Mouse (Mus musculus) urinary bladder, postnatal 4 days (tissue): Measurements from ENCODE around the gene Fxr2.

Source experiments
- DNase-seq, 2 experiments: peaks; one replicate each; pipeline ENCODE4 v3.0.0; 2021 to 2022; ENCODE audit warnings: low spot score in 2 of 2

Gene Fxr2

GRCm38 (mm10) chr11:69632284-69633089 lies at the start of gene Fxr2:
Gene Fxr2 (plus strand): TSS chr11:69632990.
- peak; percentile 100 for DNase-seq

DNA sequence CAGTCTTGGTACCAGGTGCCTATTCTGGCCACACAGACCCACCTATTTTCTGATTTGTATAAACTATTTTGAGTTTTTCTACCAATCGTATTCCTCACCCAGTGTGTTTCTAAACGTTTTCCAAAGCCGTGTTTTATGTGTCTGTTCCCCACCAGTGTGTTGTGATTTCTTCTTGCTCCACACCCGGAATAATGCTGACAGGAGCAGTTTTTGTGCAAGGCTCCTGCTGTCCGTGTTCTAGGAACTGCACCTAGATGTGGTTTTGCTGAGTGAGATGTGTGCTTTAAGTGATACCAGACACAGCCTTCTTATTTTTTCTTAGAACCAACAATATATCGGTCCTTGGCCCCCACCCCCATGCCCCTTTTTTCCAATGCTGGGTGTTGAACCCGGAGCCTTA lies 48.8 kb upstream of the Fxr2 start:
- DNase-seq = no peak

DNA sequence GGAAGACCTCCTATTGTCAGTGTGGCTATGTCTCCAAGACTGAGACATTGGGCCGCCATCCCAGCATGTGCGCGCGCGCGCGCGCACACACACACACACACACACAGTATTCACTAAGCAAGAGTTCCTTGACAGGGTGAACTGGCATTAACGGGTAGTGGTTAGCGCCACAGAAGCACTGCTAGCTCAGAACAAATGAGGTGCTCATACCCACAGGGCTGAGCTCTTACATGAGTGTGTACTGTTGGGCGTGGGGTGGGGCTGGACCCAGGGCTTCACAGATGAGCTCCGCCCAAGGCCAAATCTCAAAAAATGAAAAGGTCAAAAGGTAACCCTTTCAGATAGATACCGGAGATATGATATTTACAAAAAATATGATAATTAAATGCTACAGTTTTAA lies 47.9 kb upstream of the Fxr2 start:
- no peak for DNase-seq

GRCm38 (mm10) chr11:69585718-69586325 lies 47.0 kb upstream of the Fxr2 start:
- DNase-seq = no peak

DNA sequence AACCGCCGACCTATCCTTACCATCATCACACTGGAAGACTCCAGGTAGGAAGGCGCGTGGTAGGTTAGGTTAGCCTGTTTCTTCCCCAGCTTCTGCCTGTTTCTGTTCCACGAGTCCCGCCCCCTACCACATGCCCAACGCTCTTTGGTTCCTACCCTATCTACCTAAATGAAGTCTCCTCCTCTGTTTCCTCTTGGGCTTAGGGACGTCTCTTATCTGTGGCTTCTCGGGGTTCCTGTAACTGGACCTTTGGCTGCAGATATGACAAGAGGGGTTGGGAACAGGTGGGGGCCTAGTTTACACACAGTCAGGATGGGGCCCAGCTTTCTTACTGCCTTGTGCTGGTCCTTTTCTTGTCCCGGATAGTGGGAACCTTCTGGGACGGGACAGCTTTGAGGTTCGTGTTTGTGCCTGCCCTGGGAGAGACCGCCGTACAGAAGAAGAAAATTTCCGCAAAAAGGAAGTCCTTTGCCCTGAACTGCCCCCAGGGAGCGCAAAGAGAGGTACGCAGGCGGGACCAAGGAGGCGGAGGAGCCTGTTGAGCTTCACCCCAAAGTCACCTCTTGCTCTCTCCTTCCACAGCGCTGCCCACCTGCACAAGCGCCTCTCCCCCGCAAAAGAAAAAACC lies 43.5 kb upstream of the Fxr2 start:
- no peak for DNase-seq

- DNase-seq = no peak
Measured at GRCm38 (mm10) chr11:69590622-69591021, 42.2 kb upstream of the Fxr2 start.

DNA sequence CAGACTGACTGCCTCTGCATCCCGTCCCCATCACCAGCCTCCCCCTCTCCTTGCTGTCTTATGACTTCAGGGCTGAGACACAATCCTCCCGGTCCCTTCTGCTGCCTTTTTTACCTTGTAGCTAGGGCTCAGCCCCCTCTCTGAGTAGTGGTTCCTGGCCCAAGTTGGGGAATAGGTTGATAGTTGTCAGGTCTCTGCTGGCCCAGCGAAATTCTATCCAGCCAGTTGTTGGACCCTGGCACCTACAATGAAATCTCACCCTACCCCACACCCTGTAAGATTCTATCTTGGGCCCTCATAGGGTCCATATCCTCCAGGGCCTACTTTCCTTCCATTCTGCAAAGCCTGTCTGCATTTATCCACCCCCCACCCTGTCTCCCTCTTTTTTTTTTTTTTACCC lies 41.4 kb upstream of the Fxr2 start:
- DNase-seq = no peak

DNA sequence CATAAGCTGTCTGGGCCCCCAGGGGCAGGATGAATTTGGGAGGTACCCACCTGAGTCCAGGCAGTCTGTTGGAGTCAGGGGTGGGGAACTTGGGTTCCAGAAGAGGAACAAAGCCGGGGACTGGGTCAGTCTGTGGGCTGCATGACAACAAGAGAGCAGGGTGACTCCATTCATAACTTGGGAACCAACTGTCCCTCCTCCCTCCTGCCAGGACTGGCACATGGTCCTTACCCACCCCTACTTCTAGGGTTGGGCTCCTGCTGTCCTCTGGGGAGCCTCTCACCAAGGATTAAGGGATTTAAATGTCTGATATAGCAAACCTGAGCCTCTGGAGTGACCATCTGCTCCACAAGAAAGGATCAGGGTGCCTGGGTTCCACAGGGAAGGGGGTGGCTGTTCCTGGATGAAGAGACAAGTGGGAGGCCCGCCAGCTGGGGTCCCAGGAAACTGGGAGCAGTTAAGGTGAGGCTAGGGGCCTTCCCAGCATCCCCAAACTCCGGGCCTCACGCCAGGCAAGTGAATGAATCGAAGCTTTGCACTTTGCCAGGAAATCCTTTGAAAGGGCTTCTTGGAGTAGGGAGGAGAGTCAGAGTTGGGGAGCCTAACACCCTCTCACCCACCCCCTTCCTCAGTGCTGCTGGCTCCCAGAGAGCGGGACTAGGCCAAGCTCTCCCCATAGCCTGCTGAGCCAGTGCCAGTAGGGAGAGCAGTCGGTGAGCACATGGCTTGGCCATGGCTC lies 40.7 kb upstream of the Fxr2 start:
- DNase-seq = no peak

- DNase-seq = no peak
Measured at GRCm38 (mm10) chr11:69592799-69593198, 40.0 kb upstream of the Fxr2 start.

GRCm38 (mm10) chr11:69594853-69595252 lies 37.9 kb upstream of the Fxr2 start:
- DNase-seq = no peak

DNA sequence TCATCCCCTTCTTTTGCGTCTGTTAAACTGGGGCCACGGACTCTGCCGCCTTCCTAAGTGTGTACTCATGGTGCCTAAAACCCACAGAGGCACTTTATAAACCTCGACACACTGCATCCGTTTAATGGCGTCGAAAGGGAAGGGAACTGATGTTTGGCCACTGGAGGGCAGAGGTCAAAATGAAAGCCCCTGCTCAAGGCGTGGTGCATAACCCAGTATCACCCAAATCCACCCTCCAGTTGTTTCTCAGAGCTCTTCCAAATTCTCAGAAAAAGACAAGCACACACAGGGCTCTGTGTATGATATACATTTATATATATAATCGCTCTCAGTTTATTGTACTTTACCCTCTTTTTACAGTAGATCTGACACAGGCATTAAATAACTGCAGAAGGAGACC lies 33.4 kb upstream of the Fxr2 start:
- no peak for DNase-seq

- peak; percentile 73 to 74 for DNase-seq
Measured at GRCm38 (mm10) chr11:69600098-69600497, 32.7 kb upstream of the Fxr2 start.

- no peak for DNase-seq
Measured at GRCm38 (mm10) chr11:69601768-69602167, 31.0 kb upstream of the Fxr2 start.

DNA sequence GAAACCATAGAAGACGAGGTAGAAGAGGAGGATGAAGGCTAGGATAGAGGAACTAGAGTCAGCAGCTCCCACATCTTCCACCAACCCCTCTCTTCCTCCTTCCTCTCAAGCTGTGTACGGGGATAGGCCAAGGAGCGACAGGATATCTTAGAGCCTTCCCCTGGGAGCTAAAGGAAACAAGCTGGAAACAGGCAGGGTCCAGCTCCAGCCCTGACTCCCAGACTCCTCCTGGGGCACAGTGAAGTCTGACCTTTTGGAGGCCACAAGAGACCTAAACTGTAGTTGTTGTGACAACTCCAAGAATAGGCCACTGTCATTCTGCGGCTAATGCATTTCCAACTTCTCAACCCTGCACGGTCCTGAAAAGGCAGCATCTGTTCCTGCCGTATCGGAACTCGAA lies 29.3 kb upstream of the Fxr2 start:
- DNase-seq = no peak

DNA sequence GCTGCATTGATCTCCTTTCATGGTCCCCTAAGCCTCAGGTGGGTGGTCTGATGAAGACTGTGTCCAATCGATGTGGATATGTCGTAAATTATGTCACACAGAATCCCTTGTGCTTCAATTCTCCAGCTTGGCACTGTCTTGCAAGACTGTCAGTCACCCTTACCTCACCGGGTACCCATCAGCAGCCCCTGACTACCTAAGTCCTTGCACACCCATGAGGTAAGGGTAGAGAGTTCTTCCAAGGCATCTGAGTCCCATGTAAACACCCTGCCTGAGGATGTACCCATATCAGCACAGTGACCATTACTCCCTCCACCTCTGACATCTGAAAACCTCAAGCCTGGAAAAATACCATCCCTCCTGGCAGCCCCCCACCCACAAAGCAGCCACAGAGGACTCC lies 28.4 kb upstream of the Fxr2 start:
- no peak for DNase-seq

DNA sequence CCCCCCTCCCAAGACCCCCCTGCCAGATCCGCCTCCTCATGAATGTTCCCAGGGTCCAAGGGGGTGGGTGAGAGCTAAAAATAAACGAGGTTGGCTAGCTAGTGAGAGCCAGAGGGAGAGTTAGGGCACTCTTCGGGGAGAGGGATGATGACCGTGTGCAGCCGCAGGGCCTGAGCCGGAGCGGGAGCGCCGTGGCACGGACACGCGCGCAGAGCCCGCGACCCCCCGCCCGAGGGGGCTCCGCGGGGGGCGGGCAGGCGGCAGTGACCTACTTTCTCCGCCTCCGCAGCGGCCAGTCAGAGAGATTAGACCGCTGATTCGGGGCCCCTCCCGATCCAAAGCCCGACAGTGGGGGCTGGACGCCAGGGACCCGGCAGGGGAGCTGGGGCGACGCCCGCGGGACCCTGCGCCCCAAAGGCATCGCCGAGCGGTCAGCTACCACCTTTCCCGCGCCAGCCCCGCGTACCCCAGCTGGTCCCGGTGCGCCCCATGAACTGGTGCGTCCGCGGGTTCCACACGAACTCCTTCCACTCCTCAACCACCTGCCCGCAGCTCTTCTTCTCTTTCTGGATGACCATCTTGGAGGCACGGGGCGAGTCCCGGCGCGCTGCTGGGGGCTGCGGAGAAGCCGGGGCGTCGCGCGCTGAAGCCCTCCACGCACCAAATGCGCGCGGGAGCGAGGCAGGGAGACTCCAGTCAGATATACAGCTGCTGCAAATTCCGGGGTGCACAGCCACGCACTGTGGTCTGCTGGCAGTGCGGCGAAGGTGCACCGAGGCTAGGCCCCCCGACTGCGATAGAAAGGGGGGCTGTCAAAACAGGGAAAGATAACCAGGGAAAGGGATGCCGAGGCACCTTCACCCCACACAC lies 27.8 kb upstream of the Fxr2 start:
- DNase-seq = no peak

- peak; percentile 72 to 73 for DNase-seq
Measured at GRCm38 (mm10) chr11:69605726-69606490, 26.9 kb upstream of the Fxr2 start, which contains the start of gene Atp1b2. Gene Atp1b2 (minus strand): TSS chr11:69605942.

GRCm38 (mm10) chr11:69606491-69606795 lies 26.3 kb upstream of the Fxr2 start:
- no peak for DNase-seq

- no peak for DNase-seq
Measured at GRCm38 (mm10) chr11:69606832-69607231, 26.0 kb upstream of the Fxr2 start.

DNA sequence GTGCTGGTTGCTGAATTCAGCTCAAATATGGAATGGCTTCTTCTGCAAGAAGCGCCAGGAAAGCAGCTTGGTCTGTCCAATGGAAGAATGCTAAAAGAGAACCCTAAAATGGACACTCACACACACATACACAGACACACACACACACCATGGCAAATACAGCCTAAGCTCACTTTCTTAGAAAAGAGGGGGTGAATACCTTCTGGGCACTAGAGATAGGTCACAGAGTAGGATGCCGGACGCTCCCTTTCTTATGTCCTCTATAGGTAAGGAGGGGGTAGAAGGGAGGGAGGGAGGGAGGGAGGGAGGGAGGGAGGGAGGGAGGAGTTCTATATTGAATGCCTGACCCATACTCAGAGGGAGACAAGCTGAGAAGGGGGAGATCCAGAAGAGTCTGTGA lies 24.3 kb upstream of the Fxr2 start:
- no peak for DNase-seq

GRCm38 (mm10) chr11:69609416-69609815 lies 23.4 kb upstream of the Fxr2 start:
- no peak for DNase-seq
